Mouse (Mus musculus) midbrain, embryonic 16.5 days (tissue): ENCODE measurements around the gene Abhd6. TPM values are rescaled to one million over a fixed set of nuclear protein-coding genes. Genes with fewer than 3 reads are reported as not detected.

Experiments
- ATAC-seq: fragments of 200-750 bp; cut with Nextera tagmentation; 2 replicates; pipeline ENCODE4 v1.8.0; 2017; ENCODE audit warnings: moderate TSS enrichment
- H3K27ac ChIP-seq: fragments of 300-500 bp; sonication (generic); 2 replicates; pipeline ENCODE4 v1.5.1; 2014; ENCODE audit warnings: mild to moderate bottlenecking, low read length, mixed read lengths
- H3K27me3 ChIP-seq: fragments of 300-500 bp; sonication (generic); 2 replicates; pipeline ENCODE4 v1.6.1; 2014; ENCODE audit warnings: low read depth, low read length, mixed read lengths; ENCODE audit not compliant: control insufficient read depth, insufficient read depth
- H3K36me3 ChIP-seq: fragments of 300-500 bp; sonication (generic); 2 replicates; pipeline ENCODE4 v1.6.1; 2014; ENCODE audit warnings: mild to moderate bottlenecking, low read length, moderate library complexity, mixed read lengths; ENCODE audit not compliant: control insufficient read depth, insufficient read depth
- H3K4me1 ChIP-seq: fragments of 300-500 bp; sonication (generic); 2 replicates; pipeline ENCODE4 v1.6.1; 2014; ENCODE audit warnings: mild to moderate bottlenecking, low read length, mixed read lengths; ENCODE audit not compliant: control insufficient read depth, insufficient read depth
- H3K4me2 ChIP-seq: fragments of 300-500 bp; sonication (generic); 2 replicates; pipeline ENCODE4 v1.6.1; 2014; ENCODE audit warnings: mild to moderate bottlenecking, low read length, mixed read lengths
- H3K4me3 ChIP-seq: fragments of 300-500 bp; sonication (generic); 2 replicates; pipeline ENCODE4 v1.5.1; 2014; ENCODE audit warnings: low read depth, mild to moderate bottlenecking, low read length, moderate library complexity, mixed read lengths
- H3K9ac ChIP-seq: fragments of 300-500 bp; sonication (generic); 2 replicates; pipeline ENCODE4 v1.6.1; 2014; ENCODE audit warnings: low read depth, low read length, mixed read lengths
- H3K9me3 ChIP-seq: fragments of 300-500 bp; sonication (generic); replicated peaks from 2 replicates; pipeline ENCODE4 v1.6.1; 2014; ENCODE audit warnings: mild to moderate bottlenecking, low read length, mixed read lengths; ENCODE audit not compliant: control insufficient read depth, poor library complexity, severe bottlenecking
- WGBS: fragments of 180-500 bp; shearing (Covaris S2); extraction: QIAGEN DNeasy Blood & Tissue Kit; methylation state at CpG from one replicate; pipeline ENCODE4 v1.1.7; 2014; 5-methylcytosine and 5-hydroxymethylcytosine counted together
- polyA plus RNA-seq: library from polyadenylated mRNA; unstranded; fragments of >200 nt; fragmentation: Nextera tagmentation; extraction: Ambion mirVana; gene quantifications from 2 replicates; pipeline ENCODE4 v1.2.1, GENCODE M21; 2015

The Abhd6 gene
- polyA plus RNA-seq, 1 experiment from 2014 or later, result 42.8 TPM

- Histone ChIP-seq H3K27ac (no peak overlapping the region), H3K9ac (no peak overlapping the region), H3K4me1 (no peaks in the 10 kb centered on the region), H3K4me2 (no peak overlapping the region), H3K4me3 (no peak overlapping the region), H3K9me3 (no peaks in the 10 kb centered on the region), H3K36me3 (peaks cover 29% of the 10 kb centered on the region), H3K27me3 (no peaks in the 10 kb centered on the region)
- ATAC-seq, result no peak
- 95% methylated on average over 7 of the region's 7 CpGs for WGBS
These were observed 50.0 kb downstream of the Abhd6 start for GRCm38 (mm10) chr14:8052661-8053060.

- Histone ChIP-seq H3K4me2 (no peak overlapping the region), H3K9ac (no peak overlapping the region), H3K27me3 (no peaks in the 10 kb centered on the region), H3K36me3 (peaks cover 20% of the 10 kb centered on the region; the same call in 1 of the 2 replicates), H3K9me3 (no peaks in the 10 kb centered on the region), H3K4me1 (no peaks in the 10 kb centered on the region), H3K4me3 (no peak overlapping the region), H3K27ac (no peak overlapping the region)
- ATAC-seq, result 0 out of 2 replicates have a peak, but pooled peaks have one; percentile 48
- 24% methylated on average over 17 of the region's 17 CpGs for WGBS
These were observed 51.8 kb downstream of the Abhd6 start for GRCm38 (mm10) chr14:8054310-8055102.

GRCm38 (mm10) chr14:8056076-8056475 is 53.4 kb downstream of the Abhd6 start:
- Histone ChIP-seq H3K27ac (no peak overlapping the region), H3K27me3 (no peaks in the 10 kb centered on the region), H3K4me2 (no peak overlapping the region), H3K4me3 (no peak overlapping the region), H3K4me1 (no peaks in the 10 kb centered on the region), H3K9me3 (no peaks in the 10 kb centered on the region), H3K36me3 (peaks cover 15% of the 10 kb centered on the region; the same call in 1 of the 2 replicates), H3K9ac (no peak overlapping the region)
- WGBS, result 93% methylated on average over 5 of the region's 5 CpGs
- no peak for ATAC-seq

- ATAC-seq, result no peak
- no peaks in the 10 kb centered on the region for H3K4me1 ChIP-seq
- no peak overlapping the region for H3K4me3 ChIP-seq
- no peak overlapping the region for H3K27ac ChIP-seq
- peaks cover 5% of the 10 kb centered on the region; the same call in 1 of the 2 replicates for H3K36me3 ChIP-seq
- WGBS, result 93% methylated on average over 7 of the region's 7 CpGs
- H3K27me3 ChIP-seq, result no peaks in the 10 kb centered on the region
- no peak overlapping the region for H3K4me2 ChIP-seq
- H3K9me3 ChIP-seq, result no peaks in the 10 kb centered on the region
- no peak overlapping the region for H3K9ac ChIP-seq
These were observed 57.2 kb downstream of the Abhd6 start for GRCm38 (mm10) chr14:8059938-8060337.

GRCm38 (mm10) chr14:8062076-8062475 is 59.4 kb downstream of the Abhd6 start:
- H3K27me3 ChIP-seq, result no peaks in the 10 kb centered on the region
- ATAC-seq, result no peak
- no peak overlapping the region for H3K4me2 ChIP-seq
- 45% methylated on average over 3 of the region's 3 CpGs for WGBS
- H3K4me3 ChIP-seq, result no peak overlapping the region
- H3K9ac ChIP-seq, result no peak overlapping the region
- H3K27ac ChIP-seq, result no peak overlapping the region
- H3K36me3 ChIP-seq, result no peaks in the 10 kb centered on the region
- no peaks in the 10 kb centered on the region for H3K9me3 ChIP-seq
- H3K4me1 ChIP-seq, result no peaks in the 10 kb centered on the region

- H3K36me3 ChIP-seq, result no peaks in the 10 kb centered on the region
- no peak overlapping the region for H3K9ac ChIP-seq
- H3K4me1 ChIP-seq, result no peaks in the 10 kb centered on the region
- H3K27ac ChIP-seq, result no peak overlapping the region
- no peak overlapping the region for H3K4me2 ChIP-seq
- 0 out of 2 replicates have a peak, but pooled peaks have one; percentile 32 for ATAC-seq
- H3K27me3 ChIP-seq, result no peaks in the 10 kb centered on the region
- no peak overlapping the region for H3K4me3 ChIP-seq
- no peaks in the 10 kb centered on the region for H3K9me3 ChIP-seq
- 49% methylated on average over 3 of the region's 3 CpGs for WGBS
These were observed 60.0 kb downstream of the Abhd6 start for GRCm38 (mm10) chr14:8062537-8063301.

- H3K36me3 ChIP-seq, result no peaks in the 10 kb centered on the region
- H3K27me3 ChIP-seq, result no peaks in the 10 kb centered on the region
- no peaks in the 10 kb centered on the region for H3K4me1 ChIP-seq
- no peak for ATAC-seq
- H3K4me3 ChIP-seq, result no peak overlapping the region
- 88% methylated on average over 8 of the region's 8 CpGs for WGBS
- H3K27ac ChIP-seq, result peak overlapping the region; percentile 3; the same call in 1 of the 2 replicates
- H3K9ac ChIP-seq, result no peak overlapping the region
- H3K9me3 ChIP-seq, result no peaks in the 10 kb centered on the region
- no peak overlapping the region for H3K4me2 ChIP-seq
These were observed 61.4 kb downstream of the Abhd6 start for GRCm38 (mm10) chr14:8063835-8064785.

GRCm38 (mm10) chr14:8080165-8080679 is 77.5 kb downstream of the Abhd6 start, which contains the start of gene Rpp14:
Gene Rpp14 (plus strand): TSS chr14:8080367.
- Histone ChIP-seq H3K4me3 (peak within 1 kb of the TSS; percentile 71), H3K27ac (peak within 1 kb of the TSS; percentile 95), H3K27me3 (no peaks in the 10 kb centered on the region), H3K9me3 (no peaks in the 10 kb centered on the region), H3K4me1 (peaks cover 15% of the 10 kb centered on the region), H3K9ac (peak within 1 kb of the TSS; percentile 76), H3K4me2 (peak within 1 kb of the TSS; percentile 80), H3K36me3 (peaks cover 3% of the 10 kb centered on the region; the same call in 1 of the 2 replicates)
- peak; percentile 97 for ATAC-seq
- WGBS, result under 1% methylated on average over 47 of the region's 47 CpGs
